ENCODE assay signal across 9 mouse cellular contexts in the genomic region with DNA sequence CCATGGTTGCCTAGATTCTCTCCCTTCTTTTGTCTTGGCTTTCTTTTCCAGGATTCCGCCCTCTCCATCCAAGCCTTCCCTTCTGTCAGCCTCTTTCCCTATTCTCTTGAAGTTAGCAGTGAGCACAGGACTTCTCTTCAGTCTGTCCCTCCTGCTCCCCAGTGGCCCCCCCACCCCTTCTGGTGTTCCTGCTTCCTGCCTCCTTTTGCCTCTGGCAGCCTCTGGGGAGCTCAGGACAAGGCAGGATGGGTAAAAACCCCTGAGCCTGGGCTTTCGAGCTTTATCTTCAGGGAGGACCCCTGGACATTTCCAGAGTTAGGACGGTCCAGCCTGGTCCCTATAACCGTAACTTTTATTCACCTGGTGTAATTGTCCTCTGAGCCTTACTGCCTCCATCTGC. TPM values are rescaled to one million over a fixed set of nuclear protein-coding genes. Genes with fewer than 3 reads are reported as not detected.
DNase-seq lines count a peak whose midpoint lies in the region; ATAC-seq and TF ChIP-seq lines count a peak whose summit lies in the region.
"Had no signal": no experiment of that assay in that cellular context is flagged by ENCODE, and none has a peak within 500 bp of the region (broad histone marks: within the 10 kb centered on the region; RNA-seq: fewer than 3 reads in every experiment).

No protein-coding gene starts in this region.

- H3K79me2 ChIP-seq in heart, adult 2 months (replicated peaks; ENCODE audit: control insufficient read depth, insufficient read depth, low read length), result no peaks in the 10 kb centered on the region

- no peaks in the 10 kb centered on the region for H3K36me3 ChIP-seq in heart, adult 2 months (ENCODE audit: control insufficient read depth, insufficient read depth, low read length)
- H3K36me3 ChIP-seq in E14TG2a.4 (ENCODE audit: insufficient read depth, low read length), result no peaks in the 10 kb centered on the region
- no peaks in the 10 kb centered on the region for H3K36me3 ChIP-seq in heart, embryonic 15.5 days
- no peaks in the 10 kb centered on the region for H3K36me3 ChIP-seq in liver, embryonic 13.5 days

- 59% methylated on average over 4 of the region's 4 CpGs for WGBS in heart, adult 2 months
- WGBS in heart, embryonic 15.5 days, result 56% methylated on average over 4 of the region's 4 CpGs
- 69% methylated on average over 4 of the region's 4 CpGs for WGBS in liver, embryonic 13.5 days (ENCODE audit: insufficient replicate concordance)

- peak in 1 of 2 experiments; percentile 43 for DNase-seq in heart, adult 2 months
- no peak for DNase-seq in heart, postnatal 36 days
- DNase-seq in liver, embryonic 13.5 days, result no peak
- no peak for DNase-seq in left cerebral cortex, postnatal 25 days (ENCODE audit: low spot score in 2 of 2)
- DNase-seq in adrenal gland, adult 18-20 months (ENCODE audit: low spot score in 2 of 2), result no peak
- no peak for DNase-seq in MN1 (ENCODE audit: low spot score)

- peak overlapping the region; percentile 54 for H3K4me2 ChIP-seq in heart, embryonic 15.5 days
- no peak overlapping the region for H3K4me2 ChIP-seq in liver, embryonic 13.5 days

- TF ChIP-seq POLR2A in heart, adult 2 months (IDR thresholded peaks at IDR 0.05; ENCODE audit: insufficient read depth, low read depth, low read length), result no peak

- no peak for TF ChIP-seq EP300 in heart, adult 2 months (IDR thresholded peaks at IDR 0.05; ENCODE audit: insufficient read depth, low read depth, low read length)

- TF ChIP-seq CTCF in heart, adult 2 months (IDR thresholded peaks at IDR 0.05), result no peak
- TF ChIP-seq CTCF in E14TG2a.4 (conservative IDR thresholded peaks at IDR 0.05; ENCODE audit: low read length), result no peak

- intact Hi-C loops in heart, adult 2 months (cut with DNase I), result loop anchor here (5.0 kb wide), 1 partner anchor 139 kb away; no protein-coding TSS in a partner anchor
- intact Hi-C loops in heart, postnatal 36 days (cut with DNase I), result no loop called here
- intact Hi-C loops in left cerebral cortex, postnatal 25 days (cut with DNase I), result no loop called here

- no peak for ATAC-seq in heart, embryonic 15.5 days (replicated peaks; ENCODE audit: insufficient number of reproducible peaks, insufficient read depth, low FRiP score, low read depth)
- no peak for ATAC-seq in liver, embryonic 13.5 days (ENCODE audit: low read depth)

- H3K4me3 ChIP-seq in heart, adult 2 months, result no peak overlapping the region
- H3K4me3 ChIP-seq in E14TG2a.4 (replicated peaks; ENCODE audit: low read length), result 0 out of 2 replicates have a peak overlapping the region, but pooled peaks have one; percentile 23
- peak overlapping the region; percentile 27 for H3K4me3 ChIP-seq in heart, embryonic 15.5 days
- H3K4me3 ChIP-seq in liver, embryonic 13.5 days (replicated peaks), result no peak overlapping the region
- H3K4me3 ChIP-seq: erythroblast, embryonic 14.5 days had no signal

- H3K27me3 ChIP-seq in heart, adult 2 months (ENCODE audit: control insufficient read depth, insufficient read depth, low read length), result no peaks in the 10 kb centered on the region
- H3K27me3 ChIP-seq in E14TG2a.4 (ENCODE audit: insufficient read depth, low read length), result peaks cover 53% of the 10 kb centered on the region
- no peaks in the 10 kb centered on the region for H3K27me3 ChIP-seq in heart, embryonic 15.5 days
- H3K27me3 ChIP-seq in liver, embryonic 13.5 days, result no peaks in the 10 kb centered on the region; the same call in 1 of the 2 replicates

- peak overlapping the region; percentile 41 for H3K9ac ChIP-seq in heart, adult 2 months (ENCODE audit: low read depth, low read length)
- no peak overlapping the region; the same call in 1 of the 2 replicates for H3K9ac ChIP-seq in heart, embryonic 15.5 days
- H3K9ac ChIP-seq in liver, embryonic 13.5 days, result no peak overlapping the region

- H3K4me1 ChIP-seq in heart, adult 2 months (ENCODE audit: control insufficient read depth, insufficient read depth, low read length), result peaks cover 14% of the 10 kb centered on the region
- peaks cover 46% of the 10 kb centered on the region for H3K4me1 ChIP-seq in E14TG2a.4 (replicated peaks; ENCODE audit: low read depth, low read length)
- H3K4me1 ChIP-seq in heart, embryonic 15.5 days (replicated peaks), result peaks cover 49% of the 10 kb centered on the region
- H3K4me1 ChIP-seq in liver, embryonic 13.5 days (replicated peaks), result peaks cover 23% of the 10 kb centered on the region

- peak overlapping the region; percentile 81 for H3K27ac ChIP-seq in heart, adult 2 months
- peak overlapping the region; percentile 93 for H3K27ac ChIP-seq in heart, embryonic 15.5 days
- peak overlapping the region; percentile 43; the same call in 1 of the 2 replicates for H3K27ac ChIP-seq in liver, embryonic 13.5 days

- peaks cover 10% of the 10 kb centered on the region; the same call in 1 of the 2 replicates for H3K9me3 ChIP-seq in E14TG2a.4 (ENCODE audit: low read length)
- no peaks in the 10 kb centered on the region for H3K9me3 ChIP-seq in heart, embryonic 15.5 days (replicated peaks)
- H3K9me3 ChIP-seq in liver, embryonic 13.5 days (replicated peaks), result no peaks in the 10 kb centered on the region

RNA-seq across cellular contexts. Expression of a gene that starts 58.2 kb away (rescaled TPM):
- total RNA-seq in heart, adult 2 months (2021), result 1 to 10 TPM in 1 of 2 experiments, under 1 TPM in 1; 0.73 to 1.0 TPM
- 0.32 and 0.76 TPM in 2 replicates for polyA plus RNA-seq in heart, adult 2 months (2012; rRNA removed)
- total RNA-seq in heart, postnatal 36 days (2021), result 1 to 10 TPM; 1.5 to 2.3 TPM
- polyA plus RNA-seq in heart, embryonic 15.5 days (2015; fragmentation: Nextera tagmentation; extraction: Ambion mirVana), result 1.1 and 1.5 TPM in 2 replicates
- polyA plus RNA-seq in liver, embryonic 13.5 days (2015; fragmentation: Nextera tagmentation; extraction: Ambion mirVana), result 0.13 and 0.14 TPM in 2 replicates
- total RNA-seq in left cerebral cortex, postnatal 25 days (2021), result 1 to 10 TPM; 4.2 to 5.5 TPM
- under 1 TPM in 1 of 2 experiments, not detected in 1; 0.51 TPM for total RNA-seq in adrenal gland, adult 18-20 months (2021)
- polyA plus RNA-seq: erythroblast, embryonic 14.5 days had no signal

Comparison
In these comparisons a context has a peak if more than half of its experiments do, and no peak if none do; other contexts are left out.
1. H3K4me3 ChIP-seq: peak in E14TG2a.4 (single experiment) and heart, embryonic 15.5 days (single experiment); none in heart, adult 2 months (single experiment) and liver, embryonic 13.5 days (single experiment).
2. H3K27ac ChIP-seq: peak in every context shown above with its lines; median percentile 93 in heart, embryonic 15.5 days; 81 in heart, adult 2 months; 43 in liver, embryonic 13.5 days.